Comparison of ENCODE assay signal across 27 mouse cellular contexts in genomic region chr11:111170174-111170800, GRCm38 (mm10).
DNase-seq lines count a peak whose midpoint lies in the region; ATAC-seq and TF ChIP-seq lines count a peak whose summit lies in the region.
"Had no signal": no experiment of that assay in that cellular context is flagged by ENCODE, and none has a peak within 500 bp of the region (broad histone marks: within the 10 kb centered on the region; RNA-seq: fewer than 3 reads in every experiment).

No protein-coding gene starts in this region.

- H3K27me3 ChIP-seq in lung, embryonic 14.5 days (ENCODE audit: insufficient read depth, low read length) = no peaks in the 10 kb centered on the region
- no peaks in the 10 kb centered on the region for H3K27me3 ChIP-seq in intestine, embryonic 15.5 days (replicated peaks)
- H3K27me3 ChIP-seq: forebrain, embryonic 13.5 days; heart, embryonic 13.5 days; liver, embryonic 12.5 days; megakaryocyte, embryonic 14.5 days; midbrain, embryonic 12.5 days; neural tube, embryonic 12.5 days had no signal

- no peak overlapping the region for H3K4me3 ChIP-seq in lung, embryonic 14.5 days (ENCODE audit: low read depth, low read length)
- no peak overlapping the region for H3K4me3 ChIP-seq in lung, adult 2 months (replicated peaks; ENCODE audit: extremely low read depth, low read depth, low read length)
- H3K4me3 ChIP-seq in intestine, embryonic 15.5 days (replicated peaks) = no peak overlapping the region
- H3K4me3 ChIP-seq: forebrain, embryonic 13.5 days; heart, adult 2 months; heart, embryonic 13.5 days; left cerebral cortex, adult 2 months; liver, embryonic 12.5 days; megakaryocyte, embryonic 14.5 days; midbrain, embryonic 12.5 days; myocyte; neural tube, embryonic 12.5 days had no signal

- H3K27ac ChIP-seq in lung, embryonic 14.5 days (ENCODE audit: low read depth) = no peak overlapping the region
- H3K27ac ChIP-seq in intestine, embryonic 15.5 days = no peak overlapping the region
- H3K27ac ChIP-seq: forebrain, embryonic 13.5 days; heart, adult 2 months; heart, embryonic 13.5 days; hindbrain, embryonic 14.5 days; left cerebral cortex, adult 2 months; liver, embryonic 12.5 days; midbrain, embryonic 12.5 days; neural tube, embryonic 12.5 days had no signal

- no peaks in the 10 kb centered on the region for H3K36me3 ChIP-seq in lung, embryonic 14.5 days (ENCODE audit: insufficient read depth)
- no peaks in the 10 kb centered on the region for H3K36me3 ChIP-seq in intestine, embryonic 15.5 days
- H3K36me3 ChIP-seq: heart, embryonic 13.5 days; liver, embryonic 12.5 days; midbrain, embryonic 12.5 days; neural tube, embryonic 12.5 days had no signal

- H3K4me2 ChIP-seq in lung, embryonic 14.5 days = no peak overlapping the region
- no peak overlapping the region for H3K4me2 ChIP-seq in intestine, embryonic 15.5 days (replicated peaks)
- H3K4me2 ChIP-seq: forebrain, embryonic 13.5 days; heart, embryonic 13.5 days; hindbrain, embryonic 14.5 days; liver, embryonic 12.5 days; midbrain, embryonic 12.5 days; neural tube, embryonic 12.5 days had no signal

- TF ChIP-seq POLR2A in lung, adult 2 months (IDR thresholded peaks at IDR 0.05; ENCODE audit: borderline replicate concordance, extremely low read depth, low read depth, low read length) = no peak

- ATAC-seq in lung, embryonic 14.5 days (ENCODE audit: insufficient read depth) = no peak
- peak; percentile 51; the same call in 1 of the 2 replicates for ATAC-seq in megakaryocyte, adult 5-6 weeks (ENCODE audit: poor library complexity, severe bottlenecking)
- no peak for ATAC-seq in intestine, embryonic 15.5 days
- ATAC-seq: activated CD4-positive, CD25-positive, alpha-beta regulatory T cell, adult 4 months; forebrain, embryonic 13.5 days; liver, embryonic 12.5 days; liver, postnatal 0 days had no signal

- 79% methylated on average over 5 of the region's 5 CpGs for WGBS in lung, embryonic 14.5 days
- WGBS in lung, adult 2 months = 74% methylated on average over 5 of the region's 5 CpGs
- 79% methylated on average over 5 of the region's 5 CpGs for WGBS in intestine, embryonic 15.5 days

- H3K9ac ChIP-seq in lung, embryonic 14.5 days = no peak overlapping the region
- no peak overlapping the region for H3K9ac ChIP-seq in intestine, embryonic 15.5 days
- H3K9ac ChIP-seq: forebrain, embryonic 13.5 days; heart, embryonic 13.5 days; hindbrain, embryonic 14.5 days; liver, embryonic 12.5 days; liver, postnatal 0 days; midbrain, embryonic 12.5 days; neural tube, embryonic 12.5 days had no signal

- H3K4me1 ChIP-seq in lung, embryonic 14.5 days (ENCODE audit: insufficient read depth) = no peaks in the 10 kb centered on the region
- no peaks in the 10 kb centered on the region for H3K4me1 ChIP-seq in lung, adult 2 months (ENCODE audit: control insufficient read depth, insufficient read depth, low read length)
- no peaks in the 10 kb centered on the region for H3K4me1 ChIP-seq in intestine, embryonic 15.5 days (replicated peaks)
- H3K4me1 ChIP-seq: forebrain, embryonic 13.5 days; heart, embryonic 13.5 days; liver, embryonic 12.5 days; megakaryocyte, embryonic 14.5 days; midbrain, embryonic 12.5 days; neural tube, embryonic 12.5 days had no signal

- TF ChIP-seq CTCF in lung, embryonic 14.5 days (IDR thresholded peaks at IDR 0.05; ENCODE audit: low read depth) = no peak
- no peak for TF ChIP-seq CTCF in lung, adult 2 months (IDR thresholded peaks at IDR 0.05; ENCODE audit: insufficient read depth, low read length)

- peak; percentile 12 for DNase-seq in lung, embryonic 14.5 days
- DNase-seq in lung, adult 2 months = no peak
- peak; percentile 17 for DNase-seq in lung, postnatal 10 days
- DNase-seq in right cerebral cortex, postnatal 10 days (ENCODE audit: low spot score in 2 of 2) = no peak
- DNase-seq: adrenal gland, adult 2 months; adrenal gland, postnatal 36 days; B cell, adult 2 months; cerebellum, adult 18-20 months; gastrocnemius, postnatal 36 days; heart, adult 2 months; heart, postnatal 10 days; kidney, adult 11 months; kidney, postnatal 14 days; liver, postnatal 0 days; thymus, postnatal 4 days had no signal

- H3K9me3 ChIP-seq in lung, embryonic 14.5 days (ENCODE audit: low read depth, low read length) = no peaks in the 10 kb centered on the region
- no peaks in the 10 kb centered on the region for H3K9me3 ChIP-seq in intestine, embryonic 15.5 days
- H3K9me3 ChIP-seq: forebrain, embryonic 13.5 days; heart, embryonic 13.5 days; liver, embryonic 12.5 days; megakaryocyte, embryonic 14.5 days; midbrain, embryonic 12.5 days; neural tube, embryonic 12.5 days had no signal

Comparison
In these comparisons a context has a peak if more than half of its experiments do, and no peak if none do; other contexts are left out.
1. DNase-seq: peak in lung, embryonic 14.5 days (single experiment) and lung, postnatal 10 days (single experiment); none in lung, adult 2 months (single experiment) and right cerebral cortex, postnatal 10 days (0 of 2).